Mouse (Mus musculus) urinary bladder, postnatal 10 days (tissue): ENCODE results near the gene Sox30.
"Not testable (repeated sequence)": the region's sequence is repeated elsewhere in the genome, so short reads cannot be mapped to it uniquely, and the experiment has no call there.

Experiments used
- DNase-seq: peaks from one replicate; pipeline ENCODE4 v3.0.0; 2022; ENCODE audit warnings: low spot score

Gene Sox30

GRCm38 (mm10) chr11:46020246-46020645 is 40.1 kb downstream of the Sox30 start:
- no peak for DNase-seq

GRCm38 (mm10) chr11:46021850-46022249 is 41.7 kb downstream of the Sox30 start:
- no peak for DNase-seq

GRCm38 (mm10) chr11:46022983-46023382 is 42.9 kb downstream of the Sox30 start:
- no peak for DNase-seq

GRCm38 (mm10) chr11:46025962-46026392 is 45.9 kb downstream of the Sox30 start:
- DNase-seq: no peak

GRCm38 (mm10) chr11:46027952-46028814 is 48.1 kb downstream of the Sox30 start:
- DNase-seq: no peak

GRCm38 (mm10) chr11:46029485-46029884 is 49.4 kb downstream of the Sox30 start:
- no peak for DNase-seq

GRCm38 (mm10) chr11:46030026-46030425 is 49.9 kb downstream of the Sox30 start:
- no peak for DNase-seq

- DNase-seq: no peak
These were observed 51.4 kb downstream of the Sox30 start for GRCm38 (mm10) chr11:46031470-46031869.

- no peak for DNase-seq
These were observed 52.8 kb downstream of the Sox30 start for GRCm38 (mm10) chr11:46032956-46033355.

GRCm38 (mm10) chr11:46036374-46036773 is 56.3 kb downstream of the Sox30 start:
- no peak for DNase-seq

- no peak for DNase-seq
These were observed 58.8 kb downstream of the Sox30 start for GRCm38 (mm10) chr11:46038901-46039300.

GRCm38 (mm10) chr11:46039335-46039734 is 59.2 kb downstream of the Sox30 start:
- DNase-seq: no peak

GRCm38 (mm10) chr11:46040841-46041556 is 60.9 kb downstream of the Sox30 start:
- DNase-seq: no peak

GRCm38 (mm10) chr11:46041607-46042267 is 61.6 kb downstream of the Sox30 start:
- no peak for DNase-seq

GRCm38 (mm10) chr11:46044781-46045180 is 64.7 kb downstream of the Sox30 start:
- no peak for DNase-seq

- no peak for DNase-seq
These were observed 67.2 kb downstream of the Sox30 start for GRCm38 (mm10) chr11:46047264-46047663.

- peak; percentile 30 for DNase-seq
These were observed 72.1 kb downstream of the Sox30 start, which contains the start of gene Gm12166 for GRCm38 (mm10) chr11:46052105-46052659. Gene Gm12166 (minus strand): TSS chr11:46052321.

GRCm38 (mm10) chr11:46053457-46053856 is 73.3 kb downstream of the Sox30 start:
- not testable (repeated sequence) for DNase-seq

GRCm38 (mm10) chr11:46054311-46054710 is 74.2 kb downstream of the Sox30 start:
- no peak for DNase-seq

- DNase-seq: no peak
These were observed 75.1 kb downstream of the Sox30 start for GRCm38 (mm10) chr11:46054911-46055895.
